Mouse (Mus musculus): ENCODE results near the gene Cacna1g.

Gene Cacna1g

DNA sequence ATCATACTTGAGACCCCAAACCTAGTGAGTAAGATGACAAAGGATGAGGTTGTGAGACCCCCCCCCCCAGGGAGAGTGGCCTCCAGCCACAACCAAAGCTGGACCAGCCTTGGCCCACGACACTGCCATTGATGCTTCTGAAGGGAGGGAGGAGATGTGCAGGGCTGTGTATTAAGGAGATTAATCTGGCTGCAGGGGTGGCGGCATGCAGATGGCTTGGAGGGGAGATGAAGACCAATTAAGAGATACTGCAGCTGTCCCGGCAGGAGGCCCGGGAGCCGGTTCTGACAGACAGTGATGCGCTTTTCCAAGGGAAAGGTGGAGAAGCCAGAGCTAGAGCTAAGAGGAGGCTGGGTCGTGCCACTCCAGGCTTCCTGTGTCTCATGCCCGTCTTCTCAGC, 24.8 kb downstream of the Cacna1g start:
- in situ Hi-C loops (cut with MboI, MseI): no loop called here

- in situ Hi-C loops (cut with MboI, MseI): no loop called here
Measured at GRCm38 (mm10) chr11:94447017-94447416, 27.0 kb downstream of the Cacna1g start.

GRCm38 (mm10) chr11:94445300-94445699, 28.7 kb downstream of the Cacna1g start:
- in situ Hi-C loops (cut with MboI, MseI): no loop called here

- in situ Hi-C loops (cut with MboI, MseI): no loop called here
Measured at GRCm38 (mm10) chr11:94444829-94445228, 29.2 kb downstream of the Cacna1g start.

DNA sequence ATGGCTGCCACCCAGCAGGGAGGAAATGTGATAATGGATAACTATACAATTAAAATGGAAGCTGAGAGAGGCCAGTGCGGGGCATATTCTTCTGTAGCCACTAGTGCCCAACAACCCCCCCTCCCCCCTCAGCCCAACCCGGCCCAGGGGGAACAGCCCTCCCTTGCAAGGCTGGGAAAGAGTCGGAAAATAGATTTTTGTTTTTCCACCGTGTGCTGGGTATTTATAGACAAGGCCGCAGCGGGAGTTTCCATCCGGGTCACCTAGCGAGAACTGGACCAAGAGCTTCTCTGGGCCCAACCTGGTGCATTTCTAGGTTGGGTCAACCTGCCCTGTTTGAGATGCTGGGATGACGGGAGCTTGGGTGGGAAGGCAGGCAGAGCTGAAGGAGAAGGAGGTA, 32.2 kb downstream of the Cacna1g start:
- in situ Hi-C loops (cut with MboI, MseI): no loop called here

GRCm38 (mm10) chr11:94441122-94441521, 32.9 kb downstream of the Cacna1g start:
- in situ Hi-C loops (cut with MboI, MseI): no loop called here

- in situ Hi-C loops (cut with MboI, MseI): no loop called here
Measured at GRCm38 (mm10) chr11:94440421-94440820, 33.6 kb downstream of the Cacna1g start.

- in situ Hi-C loops (cut with MboI, MseI): no loop called here
Measured at GRCm38 (mm10) chr11:94429011-94429651, 44.9 kb downstream of the Cacna1g start.

- in situ Hi-C loops (cut with MboI, MseI): no loop called here
Measured at GRCm38 (mm10) chr11:94428091-94428835, 45.7 kb downstream of the Cacna1g start.

DNA sequence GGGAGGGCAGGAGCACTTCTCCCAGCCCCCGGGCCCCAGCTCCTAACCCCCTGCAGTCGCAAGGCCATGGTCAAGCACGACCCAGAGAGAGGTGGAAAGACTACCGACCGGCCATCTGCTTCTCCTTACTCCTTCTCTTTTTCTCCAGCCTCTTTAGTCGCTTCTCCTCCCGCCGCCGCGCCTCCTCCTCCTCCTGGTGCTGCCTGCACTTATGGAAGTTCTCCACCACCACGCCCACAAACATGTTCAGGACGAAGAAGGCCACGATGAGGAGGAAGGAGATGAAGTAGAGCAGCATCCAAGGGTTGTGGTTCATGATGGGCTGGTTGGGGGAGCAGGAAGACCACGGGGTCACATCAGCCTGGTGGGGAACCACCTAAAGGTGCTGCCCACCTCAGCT, 48.3 kb downstream of the Cacna1g start:
- in situ Hi-C loops (cut with MboI, MseI): no loop called here

DNA sequence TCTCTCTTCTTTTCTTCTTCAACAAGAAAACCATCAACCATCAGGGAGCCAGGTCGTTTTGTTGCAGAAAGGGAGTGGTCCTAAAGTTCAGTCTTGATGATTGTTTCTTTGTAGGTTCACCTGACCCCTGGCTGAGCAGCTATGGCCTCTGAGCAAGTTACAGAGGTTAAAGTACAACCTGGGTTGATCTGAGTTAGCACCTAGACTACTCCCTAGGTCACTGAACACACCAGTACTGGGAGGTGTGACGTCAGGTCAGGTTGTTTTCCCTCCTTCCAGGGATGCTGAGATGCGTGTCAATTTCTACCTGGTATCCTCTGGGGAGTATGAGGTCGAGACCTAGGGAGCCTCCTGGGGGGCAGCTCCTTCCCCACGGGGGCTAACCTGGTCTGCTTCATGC, 48.8 kb downstream of the Cacna1g start:
- in situ Hi-C loops (cut with MboI, MseI): no loop called here

GRCm38 (mm10) chr11:94424380-94424779, 49.6 kb downstream of the Cacna1g start:
- in situ Hi-C loops (cut with MboI, MseI): no loop called here

- in situ Hi-C loops (cut with MboI, MseI): no loop called here
Measured at GRCm38 (mm10) chr11:94423855-94424254, 50.1 kb downstream of the Cacna1g start.

GRCm38 (mm10) chr11:94420991-94421390, 53.0 kb downstream of the Cacna1g start:
- in situ Hi-C loops (cut with MboI, MseI): no loop called here

GRCm38 (mm10) chr11:94420325-94420724, 53.7 kb downstream of the Cacna1g start:
- in situ Hi-C loops (cut with MboI, MseI): no loop called here

- in situ Hi-C loops (cut with MboI, MseI): no loop called here
Measured at GRCm38 (mm10) chr11:94419004-94419727, 54.8 kb downstream of the Cacna1g start.

GRCm38 (mm10) chr11:94414042-94414441, 60.0 kb downstream of the Cacna1g start:
- in situ Hi-C loops (cut with MboI, MseI): no loop called here

GRCm38 (mm10) chr11:94413516-94413915, 60.5 kb downstream of the Cacna1g start:
- in situ Hi-C loops (cut with MboI, MseI): no loop called here

- in situ Hi-C loops (cut with MboI, MseI): no loop called here
Measured at GRCm38 (mm10) chr11:94412998-94413469, 61.0 kb downstream of the Cacna1g start.

DNA sequence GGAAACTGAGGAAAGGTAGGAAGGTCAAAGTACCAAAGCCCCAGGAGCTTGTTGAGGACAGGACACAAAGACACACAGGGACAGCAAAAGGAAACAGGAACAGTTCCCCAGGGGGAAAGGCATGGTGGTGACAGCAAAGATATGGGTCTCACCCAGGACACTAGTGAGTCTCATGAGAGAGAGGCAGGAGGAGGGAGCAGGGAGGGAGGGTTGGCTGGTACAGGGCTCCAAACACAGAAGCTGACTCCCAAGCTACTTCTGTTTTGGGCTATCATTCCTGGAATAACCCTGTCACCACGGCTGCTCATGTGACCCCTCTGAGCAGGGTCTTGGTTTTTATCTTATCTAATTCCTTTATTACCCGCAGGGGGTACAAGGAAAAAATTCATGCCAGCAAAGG, 61.4 kb downstream of the Cacna1g start:
- in situ Hi-C loops (cut with MboI, MseI): no loop called here

DNA sequence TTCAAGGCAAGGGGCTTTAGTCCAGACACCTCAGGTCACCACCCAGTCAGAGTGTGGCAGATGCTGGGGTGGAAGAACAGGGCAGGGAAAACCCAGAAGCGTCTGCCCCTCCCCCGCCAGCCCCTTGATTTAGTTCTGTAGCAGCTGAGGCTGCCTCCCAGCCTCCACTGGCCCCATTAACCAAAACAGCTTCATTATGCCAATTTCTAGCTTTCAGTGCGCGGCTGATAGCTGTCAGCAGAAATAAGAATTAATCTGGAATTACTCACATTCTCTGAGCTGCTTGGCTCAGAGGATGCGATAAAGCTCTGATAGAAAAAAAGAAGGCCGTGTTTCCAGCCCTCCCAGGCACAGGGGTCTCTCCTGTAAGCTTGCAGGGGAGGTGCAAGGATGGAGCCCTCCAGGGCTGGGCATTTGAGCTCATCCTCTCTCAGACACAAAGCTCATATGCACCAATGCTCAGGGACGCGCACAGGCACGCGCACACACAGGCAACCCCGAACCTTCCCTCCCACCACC, 66.1 kb downstream of the Cacna1g start:
- in situ Hi-C loops (cut with MboI, MseI): no loop called here

GRCm38 (mm10) chr11:94405348-94405747, 68.7 kb downstream of the Cacna1g start:
- in situ Hi-C loops (cut with MboI, MseI): no loop called here

All from regulatory T cell (primary cell).